Mouse (Mus musculus) T-helper 17 cell (primary cell): ENCODE results near the gene Cabp1.

ENCODE experiments used
- in situ Hi-C, 2 experiments: fragments of 300-600 bp; cut with MboI, MseI; formaldehyde crosslinking; loops; 1 replicate in 1 of 2; 2 replicates in 1 of 2; pipeline ENCODE4 v1.15.1; 2025; ENCODE audit warnings: high pct_unique_total_duplicates in 2 of 2

Cabp1 gene

GRCm38 (mm10) chr5:115174554-115174953 is 19.6 kb downstream of the Cabp1 start:
- in situ Hi-C loops, result no loop called here

- in situ Hi-C loops, result no loop called here
Observed at GRCm38 (mm10) chr5:115170150-115170549, 24.0 kb downstream of the Cabp1 start.

DNA sequence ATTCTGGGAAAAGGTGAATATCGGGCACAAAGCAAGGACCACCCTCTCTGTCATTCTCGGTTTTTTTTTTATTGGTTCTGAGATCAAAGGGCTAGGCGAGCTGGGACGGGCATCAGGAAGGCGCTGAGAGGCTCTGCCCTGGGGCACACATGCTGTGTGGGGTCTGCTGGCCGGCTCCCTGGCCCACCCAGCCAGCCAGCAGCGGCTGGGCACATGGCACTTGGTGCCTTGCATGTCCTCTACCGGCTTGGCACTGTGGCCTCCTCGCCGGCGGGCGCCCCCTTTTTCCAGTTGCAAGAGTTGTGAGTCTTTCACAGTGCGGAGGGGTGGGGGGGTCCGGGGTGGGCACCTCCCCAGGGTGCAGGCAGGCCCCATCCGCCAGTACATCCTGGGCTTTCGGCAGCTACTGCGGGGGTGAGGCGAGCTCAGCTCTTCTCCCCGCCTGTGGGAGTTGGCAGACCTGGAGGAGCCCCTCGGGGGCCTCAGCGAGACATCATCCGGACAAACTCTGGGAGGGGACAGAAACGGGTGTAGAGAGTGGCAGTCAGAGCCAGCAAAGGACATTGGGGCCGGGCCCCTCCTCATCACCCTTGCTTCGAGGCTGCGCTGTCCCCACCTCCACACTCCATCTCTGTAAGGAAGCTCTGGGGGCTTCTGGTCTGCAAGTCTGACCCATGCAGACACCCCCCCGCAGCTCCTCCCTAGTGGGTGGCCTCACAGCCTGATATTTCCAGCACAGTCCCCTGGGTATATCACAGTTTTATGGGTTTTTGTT is 25.4 kb downstream of the Cabp1 start:
- in situ Hi-C loops, result loop anchor here in 1 of 2 experiments (5.0 kb wide), 1 partner anchor 58 kb away; no protein-coding TSS in a partner anchor

DNA sequence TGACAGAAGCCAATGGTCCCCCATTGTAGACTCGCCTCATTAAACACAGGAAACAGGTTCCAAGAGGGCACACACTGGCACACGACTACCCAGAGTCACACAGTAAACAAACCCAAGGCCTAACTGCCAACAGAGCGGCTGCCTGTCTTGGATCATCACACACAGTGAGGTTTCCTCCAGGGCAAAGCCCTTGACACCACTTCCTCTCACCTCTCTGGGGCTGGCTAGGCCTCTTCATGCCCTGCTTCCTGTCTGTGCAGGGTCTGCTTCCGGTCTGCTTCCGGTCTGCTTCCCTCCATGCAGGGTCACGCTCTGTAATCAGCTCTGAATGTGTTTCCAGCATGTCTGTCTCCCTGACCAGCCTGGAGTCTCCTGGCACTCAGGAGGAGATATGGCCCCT is 26.8 kb downstream of the Cabp1 start:
- in situ Hi-C loops, result loop anchor here in 1 of 2 experiments (5.0 kb wide), 1 partner anchor 60 kb away; no protein-coding TSS in a partner anchor

DNA sequence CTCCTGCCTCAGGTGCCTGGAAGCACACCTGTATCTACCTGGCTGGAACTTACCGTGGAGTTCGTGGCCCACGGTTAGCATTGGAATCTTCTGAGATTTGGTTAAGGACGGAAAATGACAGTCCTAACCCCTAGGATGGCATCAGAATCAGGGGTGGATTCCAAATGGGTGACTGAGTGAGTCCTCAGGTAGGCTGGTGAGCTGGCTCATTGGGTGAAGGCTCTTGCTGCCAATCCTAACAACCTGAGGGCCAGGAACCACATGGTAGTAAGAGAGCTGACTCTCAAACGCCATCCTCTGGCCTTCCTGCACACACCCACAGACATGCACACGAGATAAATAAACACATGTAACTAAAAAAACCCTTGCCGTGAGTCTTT is 27.4 kb downstream of the Cabp1 start:
- in situ Hi-C loops, result loop anchor here in 1 of 2 experiments (5.0 kb wide), 1 partner anchor 60 kb away; no protein-coding TSS in a partner anchor

DNA sequence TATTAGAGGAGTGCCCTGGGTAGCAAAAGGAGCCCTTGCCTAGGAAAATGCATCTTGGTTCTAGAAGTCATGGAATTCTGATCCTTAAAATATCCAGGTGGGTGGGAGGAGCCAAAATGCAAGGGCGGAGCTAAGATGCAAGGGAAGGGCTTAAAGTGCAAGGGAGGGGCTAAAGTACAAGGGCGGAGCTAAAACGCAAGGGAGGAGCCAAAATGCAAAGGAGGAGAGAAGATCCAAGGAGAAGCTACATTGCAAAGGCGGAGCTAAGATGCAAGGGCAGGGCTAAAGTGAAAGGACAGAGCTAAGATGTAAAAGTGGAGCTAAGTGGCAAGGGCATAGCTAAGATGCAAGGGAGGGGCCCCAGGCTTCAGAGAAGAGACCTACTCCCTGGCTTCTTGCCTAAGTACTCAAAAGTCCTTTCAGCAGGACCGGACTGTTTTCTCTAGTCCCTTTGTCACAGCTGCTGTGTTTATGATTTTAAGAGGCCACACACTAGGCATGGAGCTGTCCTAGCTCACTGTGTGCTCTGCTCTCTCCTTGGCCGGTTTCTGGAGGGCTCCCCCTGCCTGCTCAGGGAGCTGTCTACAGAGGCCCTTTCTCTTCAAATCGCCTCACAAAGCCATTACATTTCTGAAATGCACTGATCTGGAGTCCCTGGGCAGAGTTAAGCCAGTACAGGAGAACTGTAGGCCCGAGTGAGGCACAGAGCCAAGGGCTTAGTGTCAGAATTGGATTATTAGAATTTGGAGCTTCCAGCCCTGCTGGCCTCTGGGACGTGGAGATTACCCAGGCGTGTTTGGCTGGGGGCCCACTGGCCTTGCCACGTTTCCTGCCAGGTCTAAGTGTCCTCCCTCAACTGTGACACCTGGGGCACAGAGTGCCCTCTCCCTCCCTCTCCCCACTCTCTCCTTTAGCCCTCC is 28.0 kb downstream of the Cabp1 start:
- in situ Hi-C loops, result loop anchor here in 1 of 2 experiments (5.0 kb wide), 1 partner anchor 61 kb away; no protein-coding TSS in a partner anchor

GRCm38 (mm10) chr5:115165351-115165750 is 28.8 kb downstream of the Cabp1 start:
- in situ Hi-C loops, result loop anchor here in 1 of 2 experiments (5.0 kb wide), 1 partner anchor 62 kb away; no protein-coding TSS in a partner anchor

DNA sequence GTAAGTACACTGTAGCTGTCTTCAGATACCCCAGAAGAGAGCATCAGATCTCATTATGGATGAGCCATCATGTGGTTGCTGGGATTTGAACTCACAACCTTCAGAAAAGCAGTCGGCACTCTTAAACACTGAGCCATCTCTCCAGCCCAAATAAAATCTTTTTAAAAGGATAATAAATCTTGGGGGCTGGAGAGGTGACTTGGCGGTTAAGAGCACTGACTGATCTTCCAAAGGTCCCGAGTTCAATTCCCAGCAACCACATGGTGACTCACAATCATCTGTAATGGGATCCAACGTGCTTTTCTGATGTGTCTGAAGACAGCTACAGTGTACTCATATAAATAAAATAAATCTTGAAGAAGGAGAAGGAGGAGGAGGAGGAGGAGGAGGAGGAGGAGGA is 29.7 kb downstream of the Cabp1 start:
- in situ Hi-C loops, result loop anchor here in 1 of 2 experiments (5.0 kb wide), 1 partner anchor 37 kb away; no protein-coding TSS in a partner anchor

GRCm38 (mm10) chr5:115163563-115163962 is 30.6 kb downstream of the Cabp1 start:
- in situ Hi-C loops, result loop anchor here in 1 of 2 experiments (5.0 kb wide), 1 partner anchor 36 kb away; no protein-coding TSS in a partner anchor

DNA sequence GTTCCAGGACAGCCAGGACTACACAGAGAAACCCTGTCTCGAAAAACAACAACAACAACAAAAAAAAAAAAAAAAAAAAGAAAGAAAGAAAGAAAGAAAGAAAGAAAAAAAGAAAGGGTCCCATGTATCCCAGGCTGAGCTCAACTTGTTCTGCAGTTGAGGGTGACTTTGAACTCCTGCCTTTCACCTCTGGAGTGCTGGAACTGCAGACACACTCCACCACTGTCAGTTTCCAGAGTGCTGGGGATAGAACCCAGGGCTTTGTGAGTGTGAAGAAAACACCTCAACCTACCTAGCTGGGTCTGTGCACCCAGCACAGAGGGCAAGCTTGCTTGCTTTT is 32.3 kb downstream of the Cabp1 start:
- in situ Hi-C loops, result loop anchor here in 1 of 2 experiments (5.0 kb wide), 1 partner anchor 35 kb away; no protein-coding TSS in a partner anchor

- in situ Hi-C loops, result loop anchor here in 1 of 2 experiments (5.0 kb wide), 1 partner anchor 34 kb away; no protein-coding TSS in a partner anchor
Observed at GRCm38 (mm10) chr5:115161064-115161939, 32.9 kb downstream of the Cabp1 start.

DNA sequence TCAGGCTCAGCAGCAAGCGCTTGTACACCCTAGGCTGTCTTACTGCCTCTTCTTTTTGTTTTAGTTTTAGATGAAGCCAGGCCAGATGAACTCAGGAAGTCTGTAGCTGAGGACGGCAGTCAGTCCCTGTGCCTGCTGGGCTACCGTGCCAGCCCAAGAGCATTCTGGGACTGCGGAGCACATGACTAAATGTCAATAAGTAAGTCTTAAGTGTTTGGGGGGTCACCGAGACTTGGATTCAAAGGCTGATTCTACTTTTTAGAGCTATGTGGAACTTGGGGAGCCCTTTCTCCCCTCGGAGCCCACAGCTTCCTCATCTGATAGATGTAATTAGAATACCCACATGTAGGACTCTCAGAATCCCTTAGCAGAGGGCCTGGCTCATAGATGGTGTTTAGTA is 33.5 kb downstream of the Cabp1 start:
- in situ Hi-C loops, result loop anchor here in 1 of 2 experiments (5.0 kb wide), 1 partner anchor 33 kb away; no protein-coding TSS in a partner anchor

GRCm38 (mm10) chr5:115159165-115159564 is 35.0 kb downstream of the Cabp1 start:
- in situ Hi-C loops, result no loop called here

DNA sequence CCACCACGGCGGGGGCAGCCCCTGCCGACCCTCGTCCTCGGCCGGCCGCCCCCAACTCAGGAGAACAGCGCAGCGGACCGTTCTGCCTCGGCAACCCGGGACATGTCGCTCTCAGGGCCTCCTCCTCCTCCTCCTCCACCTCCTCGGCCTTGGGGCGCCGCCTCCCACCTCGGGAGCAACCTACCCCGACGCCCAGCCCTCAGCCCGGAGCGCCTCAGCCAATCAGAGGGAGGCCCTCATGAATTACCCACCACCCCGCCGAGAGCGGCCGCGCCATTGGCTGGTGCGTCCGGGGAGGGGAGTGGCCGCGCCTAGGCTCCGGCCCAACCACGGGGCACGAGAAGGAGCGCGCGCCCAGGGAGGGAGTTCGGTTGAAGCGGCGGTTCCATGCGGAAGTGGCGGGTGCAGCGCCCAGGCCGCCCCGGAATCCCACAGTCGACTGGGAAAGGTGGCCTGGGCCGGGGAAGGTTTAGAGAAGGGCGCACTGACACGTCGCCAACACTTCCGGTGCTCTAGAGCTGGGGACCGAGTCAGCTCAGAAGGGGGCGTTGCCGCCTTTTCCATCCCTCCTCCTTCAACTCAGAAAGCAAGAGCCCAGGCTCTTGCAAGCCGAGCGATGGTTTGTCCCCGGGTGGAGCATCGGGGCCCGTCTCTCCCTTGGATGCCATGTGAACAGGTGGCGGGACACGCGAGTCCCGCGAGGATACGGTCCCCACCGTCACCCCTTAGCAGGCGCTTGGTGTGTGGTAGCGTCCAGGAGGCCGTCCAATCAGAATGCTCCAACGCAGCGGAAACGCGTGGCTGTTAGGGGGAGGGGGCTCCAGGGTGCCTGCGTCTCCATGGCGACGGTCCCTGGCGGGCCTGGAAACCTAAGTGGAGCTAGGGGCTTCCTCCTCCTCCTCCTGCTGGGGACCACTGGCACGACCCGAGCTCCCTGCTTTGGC is 35.9 kb downstream of the Cabp1 start, which contains the start of gene Mlec:
Mlec (minus strand) TSS at position 140 of the 944 bp plus-strand sequence.
- in situ Hi-C loops, result no loop called here

GRCm38 (mm10) chr5:115156933-115157589 is 37.1 kb downstream of the Cabp1 start:
- in situ Hi-C loops, result no loop called here

DNA sequence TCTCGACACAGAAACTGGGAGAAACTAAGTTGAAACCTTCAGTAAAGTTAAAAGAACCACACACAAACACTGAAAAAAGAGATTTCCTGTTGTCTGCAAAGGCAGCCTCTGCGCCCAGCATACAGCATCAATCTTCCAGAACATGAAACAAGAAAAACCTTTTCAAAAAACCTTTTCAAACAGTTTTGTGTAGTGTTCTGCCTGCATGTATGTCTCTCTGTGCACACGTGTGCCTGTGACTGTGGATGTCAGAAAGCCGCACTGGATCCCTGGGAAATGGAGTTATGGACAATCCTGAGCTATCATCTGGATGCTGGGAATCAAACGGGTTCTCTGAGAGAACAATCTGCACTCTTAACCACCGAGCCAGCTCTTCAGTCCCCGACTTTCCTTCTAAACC is 37.8 kb downstream of the Cabp1 start:
- in situ Hi-C loops, result no loop called here

DNA sequence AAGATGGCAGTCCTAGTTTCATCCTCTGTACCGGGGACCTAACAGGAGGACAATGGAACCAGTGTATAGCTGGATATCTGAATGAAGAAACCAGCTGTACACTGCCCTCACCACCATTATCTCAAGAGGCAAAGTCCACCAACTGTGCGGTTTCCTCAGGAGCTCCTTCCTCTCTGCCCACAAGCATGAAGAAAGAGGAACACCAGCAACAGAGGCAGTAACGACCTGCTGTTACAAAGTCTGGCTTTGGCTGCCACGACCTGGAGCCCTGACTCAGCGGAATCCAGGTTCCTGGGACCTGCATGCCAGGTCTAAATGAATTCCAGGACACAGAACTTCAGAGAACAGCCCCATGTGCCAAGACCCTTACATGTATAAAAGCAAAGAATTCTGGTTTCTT is 38.4 kb downstream of the Cabp1 start:
- in situ Hi-C loops, result no loop called here

DNA sequence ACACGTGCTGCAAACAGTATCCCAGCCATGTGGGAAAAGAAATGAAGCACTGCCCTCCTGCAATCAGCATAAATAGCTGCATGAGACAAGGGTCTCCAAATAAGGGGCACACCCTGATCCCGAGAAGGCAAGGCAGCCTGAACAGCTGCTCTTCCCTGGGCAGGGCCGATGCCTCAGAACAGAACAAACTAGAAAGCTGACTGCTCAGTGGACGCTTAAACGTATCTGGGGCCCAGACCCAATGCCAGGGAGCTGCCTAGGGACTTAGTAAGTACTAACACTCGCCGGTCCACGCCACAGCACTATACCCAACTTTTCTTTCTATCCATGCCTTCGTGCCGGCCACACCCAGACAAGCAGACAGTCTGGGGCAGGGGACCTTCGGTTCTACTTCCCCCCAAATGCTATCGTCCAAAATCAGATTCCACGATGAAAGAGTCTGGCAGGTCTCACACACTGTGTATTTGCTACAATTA is 39.0 kb downstream of the Cabp1 start:
- in situ Hi-C loops, result no loop called here
